Mouse (Mus musculus) liver, embryonic 14.5 days (tissue): ENCODE results near the gene Gm648. TPM values are rescaled to one million over a fixed set of nuclear protein-coding genes. Genes with fewer than 3 reads are reported as not detected.

Experiments used
- ATAC-seq: fragments of 200-750 bp; cut with Nextera tagmentation; 2 replicates; pipeline ENCODE4 v1.8.0; 2017; ENCODE audit warnings: moderate number of reproducible peaks, mild to moderate bottlenecking, moderate library complexity; ENCODE audit not compliant: insufficient read depth
- DNase-seq, 3 experiments: peaks; one replicate each; pipeline ENCODE4 v3.0.0-alpha.2; 2012 to 2013; ENCODE audit warnings: low read depth in 3 of 3, low spot score in 3 of 3
- H3K27ac ChIP-seq: fragments of 300-500 bp; sonication (generic); 2 replicates; pipeline ENCODE4 v1.5.1; 2014; ENCODE audit warnings: moderate library complexity, mild to moderate bottlenecking, control low read depth, inconsistent platforms
- H3K27me3 ChIP-seq: fragments of 300-500 bp; sonication (generic); 2 replicates; pipeline ENCODE4 v1.6.1; 2014; ENCODE audit warnings: mild to moderate bottlenecking, low read length, moderate library complexity; ENCODE audit not compliant: control insufficient read depth, insufficient read depth
- H3K36me3 ChIP-seq: fragments of 300-500 bp; sonication (generic); replicated peaks from 2 replicates; pipeline ENCODE4 v1.6.1; 2014; ENCODE audit warnings: low read depth; ENCODE audit not compliant: control insufficient read depth, insufficient read depth
- H3K4me1 ChIP-seq, 2 experiments: fragments of 200-500 bp in 1 of 2; fragments of 300-500 bp in 1 of 2; sonication (generic) in 1 of 2; replicated peaks; 2 replicates each; pipeline ENCODE4 v1.6.1; 2012 to 2014; ENCODE audit warnings: antibody characterized with exemption in 1 of 2, inconsistent platforms in 1 of 2, low read length in 1 of 2; ENCODE audit not compliant: control insufficient read depth in 2 of 2, insufficient read depth in 2 of 2
- H3K4me2 ChIP-seq: fragments of 300-500 bp; sonication (generic); 2 replicates; pipeline ENCODE4 v1.6.1; 2014; ENCODE audit warnings: low read depth, mild to moderate bottlenecking, control low read depth, moderate library complexity
- H3K4me3 ChIP-seq, 2 experiments: fragments of 200-500 bp in 1 of 2; fragments of 300-500 bp in 1 of 2; sonication (generic) in 1 of 2; 2 replicates each; pipeline ENCODE4 v1.5.1; 2012 to 2014; ENCODE audit warnings: low read depth in 2 of 2, low read length in 2 of 2, mild to moderate bottlenecking in 2 of 2, control low read depth in 1 of 2, inconsistent platforms in 1 of 2, moderate library complexity in 1 of 2; ENCODE audit not compliant: insufficient read depth in 1 of 2
- H3K9ac ChIP-seq: fragments of 300-500 bp; sonication (generic); replicated peaks from 2 replicates; pipeline ENCODE4 v1.6.1; 2014; ENCODE audit warnings: mild to moderate bottlenecking, control low read depth, moderate library complexity
- H3K9me3 ChIP-seq: fragments of 300-500 bp; sonication (generic); 2 replicates; pipeline ENCODE4 v1.6.1; 2016; ENCODE audit warnings: low read length, mixed read lengths; ENCODE audit not compliant: control insufficient read depth
- CTCF ChIP-seq: IDR thresholded peaks from 2 replicates; pipeline ENCODE4 v1.5.1; 2016; ENCODE audit warnings: antibody characterized with exemption, low read depth, control low read depth
- EP300 ChIP-seq: IDR thresholded peaks from 2 replicates; pipeline ENCODE4 v1.6.1; 2016; ENCODE audit warnings: antibody characterized with exemption, low read depth
- whole genome bisulfite sequencing: fragments of 180-500 bp; shearing (Covaris S2); extraction: QIAGEN DNeasy Blood & Tissue Kit; methylation state at CpG from one replicate; pipeline ENCODE4 v1.1.7; 2014; ENCODE audit not compliant: insufficient replicate concordance; 5-methylcytosine and 5-hydroxymethylcytosine counted together
- polyA plus RNA-seq, 2 experiments: library from polyadenylated mRNA; depleted of rRNA in 1 of 2; stranded (reverse) in 1 of 2; unstranded in 1 of 2; fragments of >200 nt; fragmentation: Nextera tagmentation in 1 of 2; extraction: Ambion mirVana in 1 of 2; gene quantifications; 2 replicates each; pipeline versions ENCODE4 v1.2.1 to v1.2.3; 2012 to 2014

The Gm648 gene
- polyA plus RNA-seq (2012; rRNA removed) = 0.04 TPM in 1 of 2 replicates, not detected in the other
- polyA plus RNA-seq (2014; fragmentation: Nextera tagmentation; extraction: Ambion mirVana) = not detected in 2 replicates

GRCm38 (mm10) chrX:56549506-56549905 is at the start of gene Gm648:
Gm648 (minus strand) TSS chrX:56549606.
- ATAC-seq (no peak), DNase-seq (no peak)
- H3K4me1 ChIP-seq = no peaks in the 10 kb centered on the region

GRCm38 (mm10) chrX:56597887-56598640 is 48.7 kb upstream of the Gm648 start, which contains the start of gene Mmgt1:
Mmgt1 (minus strand) TSS chrX:56598069.
- peak within 1 kb of the TSS; percentile 77 to 98 for H3K4me3 ChIP-seq
- ATAC-seq = peak; percentile 96
- H3K27me3 ChIP-seq = no peaks in the 10 kb centered on the region
- peak within 1 kb of the TSS; percentile 71 for H3K4me2 ChIP-seq
- H3K4me1 ChIP-seq = peaks cover 0 to 2% of the 10 kb centered on the region in 2 experiments; a peak in 1 of 4 replicates
- H3K9me3 ChIP-seq = no peaks in the 10 kb centered on the region
- 9% methylated on average over 44 of the region's 44 CpGs for WGBS
- peak within 1 kb of the TSS; percentile 81 for H3K9ac ChIP-seq
- TF ChIP-seq CTCF = no peak
- TF ChIP-seq EP300 = no peak
- no peaks in the 10 kb centered on the region for H3K36me3 ChIP-seq
- peak within 1 kb of the TSS; percentile 46 for H3K27ac ChIP-seq
- peak; percentile 86 to 91 (median 87) for DNase-seq

More at GRCm38 (mm10) chrX:56549506-56549905, at the start of gene Gm648:
- 64% methylated on average over 7 of the region's 7 CpGs for WGBS
- no peak within 1 kb of the TSS for H3K4me3 ChIP-seq
- H3K9me3 ChIP-seq = no peaks in the 10 kb centered on the region
- no peak within 1 kb of the TSS for H3K9ac ChIP-seq
- H3K27me3 ChIP-seq = no peaks in the 10 kb centered on the region
- H3K27ac ChIP-seq = no peak within 1 kb of the TSS
- H3K4me2 ChIP-seq = no peak within 1 kb of the TSS
- TF ChIP-seq EP300 (no peak), CTCF (no peak)
- no peaks in the 10 kb centered on the region for H3K36me3 ChIP-seq

- peak; percentile 41 for TF ChIP-seq CTCF
- TF ChIP-seq EP300 = no peak
- Histone ChIP-seq H3K4me1 (peaks cover 0 to 2% of the 10 kb centered on the region in 2 experiments; a peak in 1 of 4 replicates), H3K4me2 (peak overlapping the region; percentile 71), H3K27ac (peak overlapping the region; percentile 21), H3K4me3 (peak overlapping the region; percentile 77 to 98), H3K9me3 (no peaks in the 10 kb centered on the region), H3K36me3 (no peaks in the 10 kb centered on the region), H3K27me3 (no peaks in the 10 kb centered on the region), H3K9ac (peak overlapping the region; percentile 81)
- WGBS = 8% methylated on average over 25 of the region's 25 CpGs
- ATAC-seq (peak; percentile 52), DNase-seq (no peak)
Observed at GRCm38 (mm10) chrX:56597219-56597886, 47.9 kb upstream of the Gm648 start.

GRCm38 (mm10) chrX:56578200-56578599 is 28.8 kb upstream of the Gm648 start:
- Histone ChIP-seq H3K4me1 (no peaks in the 10 kb centered on the region), H3K4me2 (no peak overlapping the region), H3K36me3 (no peaks in the 10 kb centered on the region), H3K4me3 (no peak overlapping the region), H3K27me3 (no peaks in the 10 kb centered on the region), H3K9ac (no peak overlapping the region), H3K27ac (no peak overlapping the region), H3K9me3 (no peaks in the 10 kb centered on the region)
- DNase-seq (no peak), ATAC-seq (no peak)
- 69% methylated on average over 2 of the region's 2 CpGs for WGBS
- TF ChIP-seq EP300 = no peak
- TF ChIP-seq CTCF = no peak

- Histone ChIP-seq H3K4me2 (no peak overlapping the region), H3K4me1 (no peaks in the 10 kb centered on the region), H3K9ac (no peak overlapping the region), H3K9me3 (no peaks in the 10 kb centered on the region), H3K4me3 (no peak overlapping the region), H3K36me3 (no peaks in the 10 kb centered on the region), H3K27me3 (no peaks in the 10 kb centered on the region), H3K27ac (no peak overlapping the region)
- DNase-seq (peak in 1 of 3 experiments; percentile 1), ATAC-seq (no peak)
- 9% methylated on average over 6 of the region's 6 CpGs for WGBS
- no peak for TF ChIP-seq EP300
- peak; percentile 65 for TF ChIP-seq CTCF
Observed at GRCm38 (mm10) chrX:56572465-56572864, 23.1 kb upstream of the Gm648 start.
